Mouse (Mus musculus) c-Kit-positive CD71-positive TER-119-negative erythroid progenitor cells, embryonic 14.5 days (primary cell): Measurements from ENCODE around the gene Chchd1.

Experiments used
- DNase-seq: peaks from one replicate; pipeline ENCODE4 v3.0.0-alpha.2; 2013; ENCODE audit warnings: low read depth

Chchd1 gene

GRCm38 (mm10) chr14:20702741-20703381, at the start of gene Chchd1:
Gene Chchd1, plus strand, starts transcription at chr14:20703006.
- DNase-seq, result peak; percentile 83

GRCm38 (mm10) chr14:20654690-20655421, 48.0 kb upstream of the Chchd1 start:
- DNase-seq, result no peak

- no peak for DNase-seq
These were observed 47.1 kb upstream of the Chchd1 start for GRCm38 (mm10) chr14:20655731-20656130.

GRCm38 (mm10) chr14:20656361-20656760, 46.4 kb upstream of the Chchd1 start, which contains the start of gene Myoz1:
Gene Myoz1, minus strand, starts transcription at chr14:20656540.
- DNase-seq, result no peak

- peak; percentile 31 for DNase-seq
These were observed 44.5 kb upstream of the Chchd1 start for GRCm38 (mm10) chr14:20658326-20658725.

- no peak for DNase-seq
These were observed 43.9 kb upstream of the Chchd1 start for GRCm38 (mm10) chr14:20658902-20659301.

GRCm38 (mm10) chr14:20659687-20660086, 43.1 kb upstream of the Chchd1 start:
- no peak for DNase-seq

GRCm38 (mm10) chr14:20660827-20661660, 41.8 kb upstream of the Chchd1 start:
- peak; percentile 96 for DNase-seq

- no peak for DNase-seq
These were observed 41.0 kb upstream of the Chchd1 start for GRCm38 (mm10) chr14:20661661-20662331.

GRCm38 (mm10) chr14:20662740-20663139, 40.1 kb upstream of the Chchd1 start:
- no peak for DNase-seq

GRCm38 (mm10) chr14:20663601-20664000, 39.2 kb upstream of the Chchd1 start:
- no peak for DNase-seq

- DNase-seq, result no peak
These were observed 38.4 kb upstream of the Chchd1 start for GRCm38 (mm10) chr14:20664436-20664835.

GRCm38 (mm10) chr14:20667469-20667868, 35.3 kb upstream of the Chchd1 start:
- DNase-seq, result no peak

- DNase-seq, result no peak
These were observed 34.5 kb upstream of the Chchd1 start, which contains the start of gene Synpo2l for GRCm38 (mm10) chr14:20668154-20668810. Gene Synpo2l, minus strand, starts transcription at chr14:20668354.

GRCm38 (mm10) chr14:20672990-20673389, 29.8 kb upstream of the Chchd1 start:
- peak; percentile 50 for DNase-seq

- no peak for DNase-seq
These were observed 29.1 kb upstream of the Chchd1 start for GRCm38 (mm10) chr14:20673735-20674063.

- DNase-seq, result peak; percentile 99
These were observed 28.6 kb upstream of the Chchd1 start, which contains the start of gene Sec24c for GRCm38 (mm10) chr14:20674064-20674833. Gene Sec24c, plus strand, starts transcription at chr14:20674308.

- no peak for DNase-seq
These were observed 24.9 kb upstream of the Chchd1 start for GRCm38 (mm10) chr14:20677906-20678305.

- no peak for DNase-seq
These were observed 21.1 kb upstream of the Chchd1 start for GRCm38 (mm10) chr14:20681742-20682141.

- DNase-seq, result no peak
These were observed 20.3 kb upstream of the Chchd1 start for GRCm38 (mm10) chr14:20682498-20682897.

GRCm38 (mm10) chr14:20686576-20686975, 16.2 kb upstream of the Chchd1 start:
- no peak for DNase-seq
